Mouse (Mus musculus) bone marrow, adult 2 months (tissue): Measurements from ENCODE around the gene 6030408B16Rik. TPM values are rescaled to one million over a fixed set of nuclear protein-coding genes. Genes with fewer than 3 reads are reported as not detected.

Experiments
- H3K27ac ChIP-seq: fragments of 200-500 bp; 2 replicates; pipeline ENCODE4 v1.5.1; 2012; ENCODE audit warnings: low read depth, mild to moderate bottlenecking, control low read depth, inconsistent platforms, low read length; ENCODE audit not compliant: control insufficient read depth, poor library complexity, insufficient read depth
- H3K4me1 ChIP-seq: fragments of 200-500 bp; 2 replicates; pipeline ENCODE4 v1.6.1; 2011; ENCODE audit warnings: low read length; ENCODE audit not compliant: control insufficient read depth, insufficient read depth
- H3K4me3 ChIP-seq: fragments of 200-500 bp; replicated peaks from 2 replicates; pipeline ENCODE3; 2011; ENCODE audit warnings: mild to moderate bottlenecking, low read depth, low read length, control low read depth; ENCODE audit not compliant: control insufficient read depth
- CTCF ChIP-seq: fragments of 200-500 bp; IDR thresholded peaks from 2 replicates; pipeline ENCODE4 v1.5.1; 2011; ENCODE audit warnings: low read length, control low read depth; ENCODE audit not compliant: control insufficient read depth, insufficient read depth
- POLR2A ChIP-seq: fragments of 200-500 bp; IDR thresholded peaks from 2 replicates; pipeline ENCODE4 v1.6.1; 2011; ENCODE audit warnings: low read depth, mild to moderate bottlenecking, control low read depth, low read length, borderline replicate concordance; ENCODE audit not compliant: control insufficient read depth
- WGBS: fragments of 180-500 bp; shearing (Covaris S2); methylation state at CpG from one replicate; pipeline ENCODE4 v1.1.7; 2018; 5-methylcytosine and 5-hydroxymethylcytosine counted together
- polyA plus RNA-seq: library from polyadenylated mRNA; stranded (reverse); fragments of >200 nt; gene quantifications from 2 replicates; pipeline ENCODE4 v1.2.4, GENCODE M21; 2011; ENCODE audit warnings: low replicate concordance; ENCODE audit not compliant: missing spikeins, insufficient read depth, insufficient read length

The 6030408B16Rik gene
- polyA plus RNA-seq, 1 experiment: 1.4 TPM

DNA sequence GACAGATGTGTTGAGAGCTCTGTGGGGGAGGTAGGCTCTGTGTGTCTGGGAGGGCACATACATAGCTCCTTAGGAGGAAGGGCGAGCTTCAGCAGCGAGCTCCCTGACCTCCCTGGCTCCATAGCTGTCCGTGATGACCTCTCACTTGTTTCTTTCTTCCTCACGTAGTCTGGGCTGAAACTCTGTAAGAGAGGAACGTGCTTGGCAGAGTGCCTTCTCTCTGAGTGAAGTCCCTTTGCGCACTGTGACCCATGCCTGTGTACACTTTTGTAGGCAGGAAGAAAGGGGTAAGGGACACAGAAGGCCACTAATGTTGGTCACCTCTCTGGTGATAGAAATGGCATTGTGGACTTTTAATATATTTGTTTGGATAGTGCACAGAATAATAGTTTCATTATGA is 5.7 kb upstream of the 6030408B16Rik start:
- TF ChIP-seq POLR2A (no peak), CTCF (no peak)
- Histone ChIP-seq H3K4me1 (peaks cover 2% of the 10 kb centered on the region; the same call in 1 of the 2 replicates), H3K4me3 (no peak overlapping the region), H3K27ac (no peak overlapping the region)
- 86% methylated on average over 6 of the region's 6 CpGs for WGBS

DNA sequence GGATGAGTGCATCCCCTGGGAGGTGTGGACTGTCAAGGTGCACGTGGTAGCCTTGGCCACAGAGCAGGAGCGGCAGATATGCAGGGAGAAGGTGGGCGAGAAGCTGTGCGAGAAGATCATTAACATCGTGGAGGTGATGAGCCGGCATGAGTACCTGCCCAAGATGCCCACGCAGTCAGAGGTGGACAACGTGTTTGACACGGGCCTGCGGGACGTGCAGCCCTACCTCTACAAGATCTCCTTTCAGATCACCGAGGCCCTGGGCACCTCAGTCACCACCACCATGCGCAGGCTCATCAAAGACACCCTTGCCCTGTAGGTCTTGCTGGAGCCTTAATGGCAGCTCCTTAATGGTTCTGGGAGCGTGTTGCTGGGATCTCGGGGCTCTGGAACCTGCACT is 2.7 kb upstream of the 6030408B16Rik start:
- TF ChIP-seq POLR2A: no peak
- no peak for TF ChIP-seq CTCF
- peaks cover 2% of the 10 kb centered on the region; the same call in 1 of the 2 replicates for H3K4me1 ChIP-seq
- WGBS: 90% methylated on average over 15 of the region's 15 CpGs

DNA sequence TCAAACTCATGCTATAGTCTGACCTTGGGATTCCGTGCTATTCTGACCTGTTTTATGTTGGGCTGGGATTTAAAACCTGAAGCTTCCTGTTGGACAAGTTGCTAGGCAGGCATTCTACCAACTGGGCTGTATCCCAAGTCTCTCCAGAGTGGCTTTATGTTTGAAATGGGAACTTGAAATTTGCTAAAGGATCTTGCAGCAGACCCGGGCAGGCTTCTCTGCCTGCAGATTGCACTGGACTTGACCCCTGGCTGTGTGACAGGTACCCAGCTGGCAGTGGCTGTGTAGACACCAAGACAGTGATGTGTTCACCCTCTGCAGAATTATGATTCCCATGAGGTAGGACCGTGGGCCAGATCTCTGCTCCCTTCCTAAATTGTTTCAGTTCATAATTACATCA is 1.0 kb upstream of the 6030408B16Rik start:
- no peak overlapping the region for H3K4me3 ChIP-seq
- TF ChIP-seq POLR2A: no peak
- TF ChIP-seq CTCF: no peak
- H3K27ac ChIP-seq: no peak overlapping the region
- peaks cover 1% of the 10 kb centered on the region; the same call in 1 of the 2 replicates for H3K4me1 ChIP-seq
- 83% methylated on average over 3 of the region's 3 CpGs for WGBS

More for the DNA sequence above, 2.7 kb upstream of the 6030408B16Rik start:
- Histone ChIP-seq H3K4me3 (no peak overlapping the region), H3K27ac (no peak overlapping the region)

DNA sequence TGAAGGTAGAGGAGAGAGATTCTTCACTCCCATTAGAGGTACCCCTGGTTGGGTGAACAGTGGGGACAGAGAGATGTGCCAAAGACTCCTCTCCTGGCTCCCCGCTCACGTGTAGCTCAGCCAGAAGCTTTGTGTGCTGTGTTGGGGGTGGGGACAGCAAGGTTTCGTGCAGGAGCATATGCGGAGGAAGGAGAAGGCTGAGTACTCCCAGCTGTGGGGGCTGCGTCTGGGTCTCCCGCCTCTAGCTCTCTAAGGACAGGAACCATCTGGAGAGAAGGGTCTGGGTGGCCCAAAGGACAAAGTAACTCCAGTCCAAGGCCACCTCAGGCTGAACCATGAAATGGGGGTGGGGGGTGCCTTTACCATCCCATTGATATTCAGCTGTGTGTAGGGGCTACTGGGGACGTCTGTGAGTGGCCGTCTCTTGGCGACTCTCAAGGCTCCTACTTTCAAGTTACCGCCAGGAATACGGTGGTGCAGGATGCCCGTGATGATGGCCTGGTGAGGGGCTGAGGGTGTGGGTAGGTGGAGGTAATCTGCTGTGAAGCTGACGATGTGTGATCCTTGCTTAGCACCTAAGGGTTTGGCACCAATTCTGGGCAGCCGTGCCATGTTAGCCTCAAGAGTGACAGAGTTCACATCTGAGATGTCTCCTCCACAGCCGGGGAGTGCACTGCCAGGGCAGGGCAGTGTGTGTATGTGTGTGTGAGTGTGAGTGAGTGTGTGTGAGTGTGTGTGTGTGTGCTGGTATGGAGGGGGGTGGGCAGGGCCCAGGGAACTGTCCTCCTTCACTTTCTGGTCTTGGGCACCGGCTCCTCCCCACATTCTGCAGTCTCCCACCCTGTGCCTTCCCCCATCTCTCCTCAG is 1.2 kb downstream of the 6030408B16Rik start:
- Histone ChIP-seq H3K4me1 (peaks cover 4% of the 10 kb centered on the region; the same call in 1 of the 2 replicates), H3K4me3 (no peak overlapping the region), H3K27ac (no peak overlapping the region)
- WGBS: 73% methylated on average over 16 of the region's 16 CpGs
- TF ChIP-seq CTCF (no peak), POLR2A (no peak)

DNA sequence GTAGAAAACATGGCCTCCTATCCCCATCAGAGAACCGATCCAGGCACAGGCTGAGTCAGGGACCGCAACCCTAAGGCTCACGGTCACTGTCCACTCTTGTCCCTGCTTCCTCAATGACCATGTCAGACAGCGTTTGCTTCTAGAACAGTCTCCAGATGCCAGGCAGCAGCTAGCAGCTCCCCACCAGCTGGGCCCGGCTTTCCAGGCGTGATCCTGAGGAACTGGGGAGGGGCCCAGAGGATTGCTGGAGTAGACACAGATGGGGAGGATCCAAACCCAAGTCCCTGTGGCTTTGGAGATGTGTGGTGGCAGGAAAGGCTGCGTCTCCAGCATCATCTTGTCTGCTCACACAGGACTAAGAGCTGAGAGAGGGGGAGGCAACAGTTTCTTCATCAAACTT is 2.1 kb downstream of the 6030408B16Rik start:
- no peak for TF ChIP-seq POLR2A
- TF ChIP-seq CTCF: no peak
- H3K4me1 ChIP-seq: peaks cover 4% of the 10 kb centered on the region; the same call in 1 of the 2 replicates

DNA sequence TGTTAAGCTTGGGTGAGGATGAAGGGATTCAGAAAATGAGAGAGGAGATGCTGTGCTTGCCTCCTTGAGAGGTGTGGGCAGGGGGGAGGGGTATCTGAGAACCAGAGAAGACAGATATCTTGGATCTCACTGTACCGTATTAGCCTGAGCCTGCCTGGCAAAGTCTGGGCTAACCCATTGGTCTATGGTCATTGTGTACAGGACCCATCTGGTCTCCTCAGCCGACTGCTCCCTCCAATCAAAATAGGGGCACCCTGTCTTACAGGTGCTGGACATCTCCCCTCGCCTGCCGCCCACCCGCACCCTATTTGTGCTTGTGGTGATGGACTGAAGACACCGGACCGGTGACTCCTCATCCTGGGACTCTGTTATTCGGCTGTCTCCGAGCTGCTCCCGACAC is 2.6 kb downstream of the 6030408B16Rik start:
- no peak overlapping the region for H3K27ac ChIP-seq
- H3K4me3 ChIP-seq: no peak overlapping the region
- TF ChIP-seq POLR2A (no peak), CTCF (no peak)
- WGBS: 84% methylated on average over 10 of the region's 10 CpGs
- peaks cover 4% of the 10 kb centered on the region; the same call in 1 of the 2 replicates for H3K4me1 ChIP-seq

More for the DNA sequence above, 2.1 kb downstream of the 6030408B16Rik start:
- H3K27ac ChIP-seq: no peak overlapping the region
- H3K4me3 ChIP-seq: no peak overlapping the region
- 81% methylated on average over 7 of the region's 7 CpGs for WGBS

DNA sequence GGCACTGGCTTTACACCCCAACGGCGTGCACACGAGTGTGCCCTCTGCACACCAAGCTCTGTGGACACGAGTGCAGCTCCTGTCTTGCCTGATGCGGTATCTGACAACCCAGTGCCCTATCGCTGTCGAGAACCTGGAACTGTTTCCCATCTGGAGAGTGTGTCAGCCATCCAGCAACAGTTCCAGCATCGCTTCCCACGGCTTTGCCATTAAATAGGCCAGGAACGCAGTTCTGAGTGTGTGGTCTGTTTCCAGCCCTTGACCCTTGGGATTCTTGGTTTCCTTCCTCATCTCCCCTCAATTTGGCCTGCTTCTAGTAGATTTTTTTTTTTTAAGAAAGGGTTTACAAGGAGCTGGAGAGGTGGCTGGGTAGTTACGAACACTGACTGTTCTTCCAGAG is 3.1 kb downstream of the 6030408B16Rik start:
- H3K4me1 ChIP-seq: peaks cover 4% of the 10 kb centered on the region; the same call in 1 of the 2 replicates
- WGBS: 86% methylated on average over 11 of the region's 11 CpGs
- no peak overlapping the region for H3K4me3 ChIP-seq
- H3K27ac ChIP-seq: no peak overlapping the region
- TF ChIP-seq CTCF: no peak
- TF ChIP-seq POLR2A: no peak

DNA sequence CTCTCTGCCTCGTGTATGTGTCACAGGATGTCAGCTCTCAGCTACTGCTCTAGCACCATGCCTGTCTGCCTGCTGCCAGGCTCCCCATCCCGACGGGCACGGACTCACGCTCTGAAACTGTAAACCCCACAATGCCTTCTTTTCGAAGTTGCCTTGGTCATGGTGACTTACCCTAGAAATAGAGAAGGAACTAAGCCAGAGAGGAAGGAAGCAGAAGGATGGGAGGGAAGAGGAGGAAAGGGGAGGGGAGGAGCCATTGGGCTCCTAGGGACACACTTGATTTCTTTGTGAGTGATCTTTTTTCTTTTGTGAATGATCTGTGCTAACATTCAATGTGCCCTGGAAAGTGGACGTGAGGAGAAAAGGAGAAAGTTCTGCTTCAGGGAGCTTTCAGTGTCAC is 5.0 kb downstream of the 6030408B16Rik start:
- peak overlapping the region; percentile 40 for H3K27ac ChIP-seq
- peaks cover 4% of the 10 kb centered on the region; the same call in 1 of the 2 replicates for H3K4me1 ChIP-seq
- H3K4me3 ChIP-seq: no peak overlapping the region
- 7% methylated on average over 7 of the region's 7 CpGs for WGBS
- no peak for TF ChIP-seq CTCF
- TF ChIP-seq POLR2A: no peak
